Mouse (Mus musculus) kidney, adult 2 months (tissue): ENCODE measurements at regions not wholly inside any gene's neighbourhood (a gene's known extent, or its start where the extent isn't known, plus 50 kb on each side); places are given as distances from the start of the nearest gene placed in this dataset.

Experiments
- CTCF ChIP-seq: fragments of 200-500 bp; conservative IDR thresholded peaks from 2 replicates; pipeline ENCODE4 v1.5.1; 2011; ENCODE audit warnings: low read depth, mild to moderate bottlenecking, control low read depth, low read length, moderate library complexity, mixed read lengths; ENCODE audit not compliant: insufficient read depth, insufficient read length
- POLR2A ChIP-seq: fragments of 200-500 bp; IDR thresholded peaks from one replicate; pipeline ENCODE4 v1.6.1; 2011; ENCODE audit warnings: low read depth, low read length, control low read depth

DNA sequence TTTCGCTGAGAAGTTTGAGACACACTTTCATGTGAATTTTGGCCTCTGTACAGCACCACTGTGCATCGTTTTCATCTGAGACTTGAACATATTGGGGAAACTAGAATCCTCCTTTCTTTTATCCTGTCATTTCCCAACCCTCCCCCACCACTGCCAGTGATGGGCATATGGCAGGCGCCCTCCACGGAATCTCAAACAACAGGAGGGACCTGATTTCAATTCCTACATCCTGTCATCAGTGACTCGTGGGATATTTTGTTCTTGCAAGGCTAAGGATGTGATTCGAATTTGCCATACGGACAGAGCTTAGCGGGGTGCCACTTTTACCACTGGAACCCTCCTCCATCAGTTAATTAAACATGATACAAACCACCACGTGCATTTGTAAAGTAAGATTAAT, 60.9 kb upstream of the Etaa1 start:
- TF ChIP-seq CTCF (no peak), POLR2A (no peak)
